Mouse (Mus musculus): Measurements from ENCODE around the gene Lce3b. TPM values are rescaled to one million over a fixed set of nuclear protein-coding genes. Genes with fewer than 3 reads are reported as not detected.

Gene Lce3b
- polyA plus RNA-seq (2012; rRNA removed): not detected in 2 replicates

GRCm38 (mm10) chr3:92932679-92933078 is at the start of gene Lce3b:
TSS of gene Lce3b (plus strand) at chr3:92932979.
- no peak for DNase-seq (ENCODE audit: low read depth)
- TF ChIP-seq CTCF (IDR thresholded peaks at IDR 0.05; ENCODE audit: borderline replicate concordance, extremely low read depth, insufficient read depth, insufficient read length) (no peak), POLR2A (IDR thresholded peaks at IDR 0.05; ENCODE audit: borderline replicate concordance, extremely low read depth, insufficient read depth, insufficient read length, poor library complexity, severe bottlenecking) (no peak)

DNA sequence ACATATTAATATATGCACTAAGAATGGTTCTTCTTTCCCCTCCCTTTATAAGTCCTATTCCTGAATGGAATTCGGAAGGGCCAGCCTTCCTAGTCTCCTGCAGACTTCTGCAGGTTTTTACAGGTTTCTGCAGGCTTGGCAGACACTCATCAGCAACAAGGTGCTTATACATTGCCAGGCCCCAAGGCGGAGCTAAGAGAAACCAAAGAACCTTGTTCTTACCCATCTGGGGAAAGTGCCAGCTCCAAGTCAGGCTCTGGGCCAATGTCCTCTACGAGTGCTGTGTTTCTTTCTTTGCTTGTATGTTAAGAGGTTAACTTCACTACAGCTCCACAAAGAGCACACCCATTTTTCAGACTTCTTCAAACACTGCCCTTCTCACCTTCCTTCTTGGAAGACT is 38.7 kb upstream of the Lce3b start:
- TF ChIP-seq POLR2A (IDR thresholded peaks at IDR 0.05; ENCODE audit: borderline replicate concordance, extremely low read depth, insufficient read depth, insufficient read length, poor library complexity, severe bottlenecking) (no peak), CTCF (IDR thresholded peaks at IDR 0.05; ENCODE audit: borderline replicate concordance, extremely low read depth, insufficient read depth, insufficient read length) (no peak)
- DNase-seq (ENCODE audit: low read depth): peak; percentile 39

- TF ChIP-seq CTCF (IDR thresholded peaks at IDR 0.05; ENCODE audit: borderline replicate concordance, extremely low read depth, insufficient read depth, insufficient read length) (no peak), POLR2A (IDR thresholded peaks at IDR 0.05; ENCODE audit: borderline replicate concordance, extremely low read depth, insufficient read depth, insufficient read length, poor library complexity, severe bottlenecking) (no peak)
- no peak for DNase-seq (ENCODE audit: low read depth)
Observed at GRCm38 (mm10) chr3:92894489-92894888, 38.3 kb upstream of the Lce3b start.

- DNase-seq (ENCODE audit: low read depth): peak; percentile 20
Observed at GRCm38 (mm10) chr3:92902992-92903391, 29.8 kb upstream of the Lce3b start.

GRCm38 (mm10) chr3:92903640-92904039 is 29.1 kb upstream of the Lce3b start:
- TF ChIP-seq CTCF (IDR thresholded peaks at IDR 0.05; ENCODE audit: borderline replicate concordance, extremely low read depth, insufficient read depth, insufficient read length) (peak; percentile 40; the same call in 1 of the 2 replicates), POLR2A (IDR thresholded peaks at IDR 0.05; ENCODE audit: borderline replicate concordance, extremely low read depth, insufficient read depth, insufficient read length, poor library complexity, severe bottlenecking) (no peak)
- peak; percentile 64 for DNase-seq (ENCODE audit: low read depth)

More at GRCm38 (mm10) chr3:92902992-92903391, 29.8 kb upstream of the Lce3b start:
- TF ChIP-seq CTCF (IDR thresholded peaks at IDR 0.05; ENCODE audit: borderline replicate concordance, extremely low read depth, insufficient read depth, insufficient read length) (peak; percentile 56; the same call in 1 of the 2 replicates), POLR2A (IDR thresholded peaks at IDR 0.05; ENCODE audit: borderline replicate concordance, extremely low read depth, insufficient read depth, insufficient read length, poor library complexity, severe bottlenecking) (no peak)

GRCm38 (mm10) chr3:92905182-92905581 is 27.6 kb upstream of the Lce3b start:
- DNase-seq (ENCODE audit: low read depth): no peak
- TF ChIP-seq POLR2A (IDR thresholded peaks at IDR 0.05; ENCODE audit: borderline replicate concordance, extremely low read depth, insufficient read depth, insufficient read length, poor library complexity, severe bottlenecking): no peak
- TF ChIP-seq CTCF (IDR thresholded peaks at IDR 0.05; ENCODE audit: borderline replicate concordance, extremely low read depth, insufficient read depth, insufficient read length): no peak

DNA sequence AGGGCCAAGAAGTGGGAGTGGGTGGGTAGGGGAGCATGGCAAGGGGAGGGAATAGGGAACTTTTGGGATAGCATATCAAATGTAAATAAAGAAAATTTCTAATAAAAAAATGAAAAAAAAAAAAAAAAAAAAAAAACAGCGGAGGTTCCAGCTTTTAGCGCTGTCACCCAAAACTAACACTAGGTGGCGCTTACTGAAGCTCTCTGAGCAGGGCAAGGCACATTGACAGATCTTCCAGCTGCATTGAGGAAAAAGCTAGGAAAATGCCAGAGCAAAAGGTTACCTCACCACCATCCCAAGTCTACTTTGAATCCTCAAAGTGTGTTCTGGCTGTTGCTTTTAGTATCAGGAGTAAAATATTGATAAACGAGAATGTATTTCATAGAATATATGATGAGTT is 25.2 kb upstream of the Lce3b start:
- DNase-seq (ENCODE audit: low read depth): peak; percentile 62
- TF ChIP-seq POLR2A (IDR thresholded peaks at IDR 0.05; ENCODE audit: borderline replicate concordance, extremely low read depth, insufficient read depth, insufficient read length, poor library complexity, severe bottlenecking) (no peak), CTCF (IDR thresholded peaks at IDR 0.05; ENCODE audit: borderline replicate concordance, extremely low read depth, insufficient read depth, insufficient read length) (peak; percentile 72; the same call in 1 of the 2 replicates)

GRCm38 (mm10) chr3:92920364-92920763 is 12.4 kb upstream of the Lce3b start:
- no peak for TF ChIP-seq POLR2A (IDR thresholded peaks at IDR 0.05; ENCODE audit: borderline replicate concordance, extremely low read depth, insufficient read depth, insufficient read length, poor library complexity, severe bottlenecking)
- TF ChIP-seq CTCF (IDR thresholded peaks at IDR 0.05; ENCODE audit: borderline replicate concordance, extremely low read depth, insufficient read depth, insufficient read length): peak; percentile 48; the same call in 1 of the 2 replicates

DNA sequence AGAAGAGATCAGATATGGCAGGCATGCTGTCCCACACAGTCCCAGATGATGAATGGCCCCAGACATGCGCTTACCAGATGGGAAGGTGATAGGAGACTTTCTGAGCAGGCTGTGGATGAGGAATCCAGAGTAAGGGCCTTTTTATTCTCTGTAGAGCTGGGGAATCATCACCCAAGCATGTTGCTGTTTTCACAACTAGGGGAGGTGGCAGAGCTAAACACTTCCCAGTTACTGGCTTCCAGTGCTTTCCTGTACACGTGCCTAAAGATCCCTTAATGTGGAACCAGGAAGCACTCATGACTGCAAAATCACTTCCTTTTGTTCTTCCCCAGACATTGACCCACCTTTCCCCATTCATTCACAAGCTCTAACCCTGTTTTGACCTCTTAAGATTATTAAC is 6.6 kb upstream of the Lce3b start, which contains the start of gene Lce3a:
Lce3a (minus strand) TSS at position 101 of the 400 bp plus-strand sequence.
- TF ChIP-seq POLR2A (IDR thresholded peaks at IDR 0.05; ENCODE audit: borderline replicate concordance, extremely low read depth, insufficient read depth, insufficient read length, poor library complexity, severe bottlenecking) (no peak), CTCF (IDR thresholded peaks at IDR 0.05; ENCODE audit: borderline replicate concordance, extremely low read depth, insufficient read depth, insufficient read length) (no peak)
- no peak for DNase-seq (ENCODE audit: low read depth)

More at GRCm38 (mm10) chr3:92920364-92920763, 12.4 kb upstream of the Lce3b start:
- DNase-seq (ENCODE audit: low read depth): peak; percentile 40

DNA sequence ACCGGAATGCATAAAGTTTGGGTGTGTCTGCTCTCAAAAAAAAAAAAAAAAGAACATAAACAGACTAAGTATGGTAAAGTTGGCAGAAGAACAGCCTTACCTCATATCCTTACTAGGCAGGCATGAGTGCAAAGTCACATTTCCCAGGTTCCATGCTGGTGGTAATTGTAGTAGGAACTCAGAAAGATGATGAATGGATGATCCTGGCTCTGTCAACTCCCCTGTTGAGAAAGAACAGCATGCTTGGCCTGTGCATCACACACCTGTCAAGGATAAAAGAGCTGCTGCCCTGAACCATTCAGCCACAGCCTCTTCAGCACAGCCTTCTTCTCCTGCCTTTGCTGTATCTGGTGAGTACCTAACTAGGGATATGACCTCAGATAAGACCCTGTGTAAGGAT is 11.4 kb downstream of the Lce3b start, which contains the start of gene Lce3c:
Lce3c (plus strand) TSS at position 301 of the 400 bp plus-strand sequence.
- TF ChIP-seq POLR2A (IDR thresholded peaks at IDR 0.05; ENCODE audit: borderline replicate concordance, extremely low read depth, insufficient read depth, insufficient read length, poor library complexity, severe bottlenecking): no peak
- no peak for TF ChIP-seq CTCF (IDR thresholded peaks at IDR 0.05; ENCODE audit: borderline replicate concordance, extremely low read depth, insufficient read depth, insufficient read length)

GRCm38 (mm10) chr3:92957090-92957489 is 24.3 kb downstream of the Lce3b start, which contains the start of gene Lce3d:
TSS of gene Lce3d (plus strand) at chr3:92957390.
- TF ChIP-seq POLR2A (IDR thresholded peaks at IDR 0.05; ENCODE audit: borderline replicate concordance, extremely low read depth, insufficient read depth, insufficient read length, poor library complexity, severe bottlenecking): no peak
- no peak for DNase-seq (ENCODE audit: low read depth)

More for the DNA sequence above, 11.4 kb downstream of the Lce3b start, which contains the start of gene Lce3c:
- DNase-seq (ENCODE audit: low read depth): no peak

- no peak for TF ChIP-seq POLR2A (IDR thresholded peaks at IDR 0.05; ENCODE audit: borderline replicate concordance, extremely low read depth, insufficient read depth, insufficient read length, poor library complexity, severe bottlenecking)
- no peak for TF ChIP-seq CTCF (IDR thresholded peaks at IDR 0.05; ENCODE audit: borderline replicate concordance, extremely low read depth, insufficient read depth, insufficient read length)
- no peak for DNase-seq (ENCODE audit: low read depth)
Observed at GRCm38 (mm10) chr3:92966761-92967160, 34.0 kb downstream of the Lce3b start, which contains the start of gene Lce3e. TSS of gene Lce3e (plus strand) at chr3:92967061.
